Mouse (Mus musculus) brain, adult 10 weeks (tissue): ENCODE results near the gene Sdhd. TPM values are rescaled to one million over a fixed set of nuclear protein-coding genes. Genes with fewer than 3 reads are reported as not detected.

ENCODE experiments used
- polyA plus RNA-seq: library from polyadenylated mRNA; stranded (reverse); fragments of 350-450 nt; fragmentation: Illumina TruSeq; extraction: RNeasy Lipid Tissue Mini Kit (QIAGEN cat#74804); gene quantifications from one replicate; pipeline ENCODE4 v1.2.3, GENCODE M21; 2015; ENCODE audit warnings: low read depth, low replicate concordance

Gene Sdhd
- polyA plus RNA-seq = 257 TPM

GRCm38 (mm10) chr9:50603189-50603997, at the start of gene Sdhd, which contains the start of gene Timm8b:
TSS of gene Sdhd (minus strand) at chr9:50603812.
TSS of gene Timm8b (plus strand) at chr9:50603910.

DNA sequence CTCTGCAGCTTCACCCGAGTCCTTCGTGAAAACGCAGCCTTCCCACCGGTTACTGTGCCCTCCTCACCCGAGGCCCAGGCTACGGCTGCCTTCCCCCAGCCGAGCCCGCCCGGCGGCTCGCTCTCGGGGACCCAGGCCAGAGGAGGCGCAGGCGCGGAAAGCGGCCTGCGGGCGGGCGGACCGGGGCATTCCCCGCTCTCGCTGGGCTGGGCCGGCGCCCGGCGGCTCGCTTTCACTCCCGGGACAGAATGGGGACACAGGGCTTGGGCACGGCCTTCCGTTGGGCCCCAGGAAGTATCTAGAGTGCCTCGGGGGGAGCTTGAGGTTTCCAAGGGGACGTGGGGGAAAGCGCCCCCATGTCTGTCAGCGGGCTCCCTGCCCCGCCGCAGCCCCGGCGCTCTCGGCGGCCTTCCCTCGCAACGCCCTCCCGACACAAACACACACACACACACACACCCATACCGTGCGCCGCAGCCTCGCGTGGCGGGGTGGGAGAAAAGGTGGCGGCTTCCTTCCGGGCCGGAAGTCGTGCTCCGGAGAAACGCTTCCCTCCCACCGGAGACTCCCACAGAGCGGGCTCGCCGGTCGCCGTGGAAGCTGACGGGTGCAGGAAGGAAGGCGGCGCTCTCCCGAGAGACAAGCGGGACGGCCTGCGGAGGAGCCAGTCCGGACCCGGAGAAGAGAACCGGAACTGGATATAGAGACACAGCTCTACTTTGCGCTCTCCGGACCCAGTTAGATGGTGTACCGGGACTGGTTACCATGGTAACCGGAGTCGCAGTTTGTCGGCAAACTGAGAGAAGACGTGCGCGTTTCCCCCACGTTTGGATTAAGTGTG, 13.4 kb upstream of the Sdhd start, which contains the start of the genes Pih1d2 and Nkapd1:
TSS of gene Pih1d2 (plus strand) at position 556 of the 838 bp plus-strand sequence.
TSS of gene Nkapd1 (minus strand) at position 699 of the 838 bp plus-strand sequence.

DNA sequence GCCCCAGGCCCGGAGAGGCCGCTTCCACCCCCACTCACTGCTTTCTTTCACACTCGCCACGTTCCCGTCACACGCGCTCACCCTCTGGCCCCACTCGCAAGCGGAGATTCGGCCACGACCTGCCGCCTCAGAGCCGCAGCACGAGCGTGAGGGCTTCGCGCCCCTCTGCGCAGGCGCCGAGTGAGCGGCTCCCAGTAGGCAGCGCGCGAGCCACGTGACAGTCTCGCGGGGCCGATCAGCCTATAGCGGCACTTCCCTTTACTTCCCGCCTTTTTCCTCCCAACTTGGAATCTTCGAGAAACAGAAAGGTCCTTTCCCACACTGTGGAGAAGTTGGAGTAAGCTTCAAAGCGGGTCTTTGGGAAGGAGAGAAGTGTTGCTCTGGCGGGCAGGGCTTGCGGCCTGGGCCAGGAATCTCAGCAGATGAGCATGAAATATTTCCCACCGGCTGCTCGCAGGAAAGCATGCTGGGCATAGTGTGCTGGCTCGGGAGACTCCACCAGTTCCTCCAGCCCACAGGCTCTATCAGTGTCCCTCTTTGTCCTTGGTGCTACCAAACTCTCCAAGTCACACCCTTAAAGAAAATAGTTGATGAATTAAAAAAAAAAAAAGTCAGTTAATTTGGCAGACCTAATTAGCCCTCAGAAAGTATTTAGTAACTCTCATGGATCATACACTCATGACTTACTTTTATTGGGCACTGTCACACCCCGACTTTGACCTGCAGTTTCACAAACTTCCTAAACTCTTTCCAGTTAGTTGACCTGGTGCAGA, 42.3 kb downstream of the Sdhd start, which contains the start of gene Tex12:
TSS of gene Tex12 (minus strand) at position 181 of the 773 bp plus-strand sequence.

DNA sequence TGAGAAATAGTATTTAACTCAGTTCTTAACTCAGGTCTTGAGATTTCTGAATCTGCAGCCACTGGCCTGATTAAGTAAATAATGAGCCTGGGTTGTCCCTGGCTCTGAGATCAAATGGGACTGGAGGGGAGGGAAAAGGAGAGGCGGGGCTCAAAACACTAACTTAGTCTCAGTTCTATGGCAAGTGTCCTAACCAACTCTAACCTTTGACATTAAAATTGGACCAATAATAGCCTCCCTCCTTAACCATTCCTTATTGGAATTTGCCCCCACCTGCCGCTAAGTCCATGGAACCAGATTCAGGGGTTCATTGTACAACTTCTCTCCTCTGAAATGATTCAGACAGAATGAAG, 48.5 kb downstream of the Sdhd start, which contains the start of gene Bco2:
TSS of gene Bco2 (minus strand) at position 88 of the 353 bp plus-strand sequence.

GRCm38 (mm10) chr9:50554241-50555093, 49.1 kb downstream of the Sdhd start, which contains the start of gene Il18:
TSS of gene Il18 (plus strand) at chr9:50554827.

Other genes with a start within 250 kb of the Sdhd start
- 0.54 TPM for gene Plet1, start 109.3 kb downstream of the Sdhd start, polyA plus RNA-seq
- gene Pts, start 75.1 kb downstream of the Sdhd start, polyA plus RNA-seq = 93.3 TPM
- gene Il18, start 49.0 kb downstream of the Sdhd start, polyA plus RNA-seq = 67.5 TPM
- 4.9 TPM for gene Bco2, start 48.6 kb downstream of the Sdhd start, polyA plus RNA-seq
- not detected for gene Tex12, start 42.5 kb downstream of the Sdhd start, polyA plus RNA-seq
- gene Timm8b, start 98 bp upstream of the Sdhd start, polyA plus RNA-seq = 544 TPM
- gene Pih1d2, start 13.5 kb upstream of the Sdhd start, polyA plus RNA-seq = 5.7 TPM
- gene Nkapd1, start 13.7 kb upstream of the Sdhd start, polyA plus RNA-seq = 21.0 TPM
- gene Dlat, start 56.0 kb upstream of the Sdhd start, polyA plus RNA-seq = 84.8 TPM
- gene Dixdc1, start 135.7 kb upstream of the Sdhd start, polyA plus RNA-seq = 64.0 TPM
- gene 2310030G06Rik, start 142.7 kb upstream of the Sdhd start, polyA plus RNA-seq = 3.8 TPM
- gene Cryab, start 147.5 kb upstream of the Sdhd start, polyA plus RNA-seq = 309 TPM
- 3.0 TPM for gene Hspb2, start 148.5 kb upstream of the Sdhd start, polyA plus RNA-seq
- 6.2 TPM for gene Fdxacb1, start 164.4 kb upstream of the Sdhd start, polyA plus RNA-seq
- 16.3 TPM for gene Alg9, start 171.2 kb upstream of the Sdhd start, polyA plus RNA-seq
- gene 1110032A03Rik, start 171.7 kb upstream of the Sdhd start, polyA plus RNA-seq = 84.8 TPM
- 12.9 TPM for gene Ppp2r1b, start 241.5 kb upstream of the Sdhd start, polyA plus RNA-seq